Mouse (Mus musculus) splenic B cell, adult 2 months (primary cell): Measurements from ENCODE around the gene Ankrd17.

ENCODE experiments used
- DNase-seq: peaks from one replicate; pipeline ENCODE4 v3.0.0-alpha.2; 2011; ENCODE audit warnings: low read depth, low spot score
- H3K27me3 ChIP-seq: 2 replicates; pipeline ENCODE4 v1.6.1; 2012; ENCODE audit warnings: mild to moderate bottlenecking, low read length, moderate library complexity, mixed read lengths; ENCODE audit not compliant: control insufficient read depth, poor library complexity, insufficient read depth, severe bottlenecking
- H3K36me3 ChIP-seq: 2 replicates; pipeline ENCODE4 v1.6.1; 2012; ENCODE audit warnings: mild to moderate bottlenecking, low read length, moderate library complexity, mixed read lengths; ENCODE audit not compliant: control insufficient read depth, poor library complexity, insufficient read depth, severe bottlenecking

Gene Ankrd17

GRCm38 (mm10) chr5:90366121-90367066, at the start of gene Ankrd17:
Gene Ankrd17 (minus strand): TSS chr5:90366577.
- Histone ChIP-seq H3K36me3 (no peaks in the 10 kb centered on the region), H3K27me3 (no peaks in the 10 kb centered on the region)
- DNase-seq, result peak; percentile 94

GRCm38 (mm10) chr5:90414925-90415295, 48.5 kb upstream of the Ankrd17 start:
- no peaks in the 10 kb centered on the region for H3K36me3 ChIP-seq
- H3K27me3 ChIP-seq, result no peaks in the 10 kb centered on the region
- DNase-seq, result no peak

GRCm38 (mm10) chr5:90414142-90414924, 48.0 kb upstream of the Ankrd17 start:
- H3K27me3 ChIP-seq, result no peaks in the 10 kb centered on the region
- DNase-seq, result no peak

GRCm38 (mm10) chr5:90405210-90405609, 38.8 kb upstream of the Ankrd17 start:
- DNase-seq, result peak; percentile 8
- no peaks in the 10 kb centered on the region for H3K36me3 ChIP-seq
- H3K27me3 ChIP-seq, result no peaks in the 10 kb centered on the region

More at GRCm38 (mm10) chr5:90414142-90414924, 48.0 kb upstream of the Ankrd17 start:
- H3K36me3 ChIP-seq, result no peaks in the 10 kb centered on the region

GRCm38 (mm10) chr5:90396817-90397216, 30.4 kb upstream of the Ankrd17 start:
- H3K36me3 ChIP-seq, result no peaks in the 10 kb centered on the region
- DNase-seq, result no peak
- H3K27me3 ChIP-seq, result no peaks in the 10 kb centered on the region

GRCm38 (mm10) chr5:90394322-90394721, 27.9 kb upstream of the Ankrd17 start:
- H3K27me3 ChIP-seq, result no peaks in the 10 kb centered on the region
- no peak for DNase-seq
- no peaks in the 10 kb centered on the region for H3K36me3 ChIP-seq

GRCm38 (mm10) chr5:90393764-90394163, 27.4 kb upstream of the Ankrd17 start:
- no peaks in the 10 kb centered on the region for H3K27me3 ChIP-seq
- no peaks in the 10 kb centered on the region for H3K36me3 ChIP-seq
- no peak for DNase-seq

GRCm38 (mm10) chr5:90383080-90383479, 16.7 kb upstream of the Ankrd17 start:
- DNase-seq, result peak; percentile 60
- no peaks in the 10 kb centered on the region for H3K27me3 ChIP-seq

GRCm38 (mm10) chr5:90381458-90381857, 15.1 kb upstream of the Ankrd17 start:
- no peak for DNase-seq
- Histone ChIP-seq H3K36me3 (no peaks in the 10 kb centered on the region), H3K27me3 (no peaks in the 10 kb centered on the region)

More at GRCm38 (mm10) chr5:90383080-90383479, 16.7 kb upstream of the Ankrd17 start:
- no peaks in the 10 kb centered on the region for H3K36me3 ChIP-seq

- H3K27me3 ChIP-seq, result no peaks in the 10 kb centered on the region; the same call in 1 of the 2 replicates
- no peaks in the 10 kb centered on the region for H3K36me3 ChIP-seq
- no peak for DNase-seq
Measured at GRCm38 (mm10) chr5:90373708-90374107, 7.3 kb upstream of the Ankrd17 start.

- Histone ChIP-seq H3K36me3 (no peaks in the 10 kb centered on the region), H3K27me3 (no peaks in the 10 kb centered on the region)
- no peak for DNase-seq
Measured at GRCm38 (mm10) chr5:90370401-90370800, 4.0 kb upstream of the Ankrd17 start.

GRCm38 (mm10) chr5:90367067-90367303, 608 bp upstream of the Ankrd17 start, which contains the start of gene Gm9958:
Gene Gm9958 (plus strand): TSS chr5:90367204.
- Histone ChIP-seq H3K36me3 (no peaks in the 10 kb centered on the region), H3K27me3 (no peaks in the 10 kb centered on the region)
- no peak for DNase-seq

- no peaks in the 10 kb centered on the region for H3K27me3 ChIP-seq
- DNase-seq, result peak; percentile 53
- no peaks in the 10 kb centered on the region for H3K36me3 ChIP-seq
Measured at GRCm38 (mm10) chr5:90365141-90365951, 1.0 kb downstream of the Ankrd17 start.

GRCm38 (mm10) chr5:90364526-90364925, 1.9 kb downstream of the Ankrd17 start:
- DNase-seq, result peak; percentile 76
- Histone ChIP-seq H3K27me3 (no peaks in the 10 kb centered on the region), H3K36me3 (no peaks in the 10 kb centered on the region)
